ENCODE assay signal across 21 mouse cellular contexts in the genomic region with DNA sequence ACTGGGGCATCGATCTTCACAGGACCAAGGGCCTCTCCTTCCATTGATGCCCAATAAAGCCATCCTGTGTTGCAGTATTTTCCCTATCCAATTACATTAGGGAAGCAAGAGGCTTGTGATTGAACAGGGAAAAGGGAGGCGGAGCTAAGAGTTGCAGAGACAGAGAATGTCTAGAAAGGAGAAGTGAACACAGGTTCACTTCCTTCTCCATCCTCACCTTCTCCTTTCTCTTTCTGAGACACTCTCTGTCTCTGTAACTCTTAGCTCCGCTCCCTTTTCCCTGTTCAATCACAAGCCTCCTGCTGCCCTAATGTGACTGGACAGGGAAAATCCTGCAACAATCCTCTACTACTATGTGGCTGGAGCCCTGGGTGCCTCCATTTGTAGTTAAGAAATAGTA.
"Had no signal": no experiment of that assay in that cellular context is flagged by ENCODE, and none has a peak within 500 bp of the region (broad histone marks: within the 10 kb centered on the region; RNA-seq: fewer than 3 reads in every experiment).

No protein-coding gene starts in this region.

- H3K4me3 ChIP-seq: layer of hippocampus, adult 2 months; limb, embryonic 15.5 days; lung, embryonic 15.5 days; midbrain, embryonic 12.5 days; midbrain, embryonic 15.5 days; myocyte; neural tube, embryonic 13.5 days had no signal

- H3K27me3 ChIP-seq: limb, embryonic 15.5 days; lung, embryonic 15.5 days; midbrain, embryonic 12.5 days; midbrain, embryonic 15.5 days; neural tube, embryonic 13.5 days had no signal

- ATAC-seq: intestine, embryonic 16.5 days; liver, postnatal 0 days; midbrain, embryonic 15.5 days had no signal

- H3K27ac ChIP-seq: kidney, postnatal 0 days; layer of hippocampus, adult 2 months; limb, embryonic 15.5 days; liver, embryonic 14.5 days; lung, embryonic 15.5 days; midbrain, embryonic 12.5 days; midbrain, embryonic 15.5 days; neural tube, embryonic 13.5 days; stomach, postnatal 0 days had no signal

- H3K4me2 ChIP-seq: limb, embryonic 15.5 days; liver, embryonic 11.5 days; lung, embryonic 15.5 days; midbrain, embryonic 12.5 days; midbrain, embryonic 15.5 days; neural tube, embryonic 13.5 days had no signal

- DNase-seq: kidney, adult 18-20 months; kidney, adult 9 months; kidney, postnatal 25 days; layer of hippocampus, adult 9-11 months; liver, postnatal 0 days; lung, postnatal 14 days; right cerebral cortex, postnatal 14 days; right cerebral cortex, postnatal 4 days; thymus, postnatal 25 days had no signal

- H3K4me1 ChIP-seq: limb, embryonic 15.5 days; lung, embryonic 15.5 days; midbrain, embryonic 12.5 days; midbrain, embryonic 15.5 days; neural tube, embryonic 13.5 days had no signal

- H3K36me3 ChIP-seq: limb, embryonic 15.5 days; lung, embryonic 15.5 days; midbrain, embryonic 12.5 days; midbrain, embryonic 15.5 days; neural tube, embryonic 13.5 days had no signal

- H3K9me3 ChIP-seq: limb, embryonic 15.5 days; lung, embryonic 15.5 days; midbrain, embryonic 12.5 days; midbrain, embryonic 15.5 days; neural tube, embryonic 13.5 days had no signal

- H3K9ac ChIP-seq: limb, embryonic 15.5 days; liver, embryonic 14.5 days; liver, postnatal 0 days; lung, embryonic 15.5 days; midbrain, embryonic 12.5 days; midbrain, embryonic 15.5 days; neural tube, embryonic 13.5 days had no signal
